Mouse (Mus musculus): ENCODE measurements at regions not wholly inside any gene's neighbourhood (a gene's known extent, or its start where the extent isn't known, plus 50 kb on each side); places are given as distances from the start of the nearest gene placed in this dataset.

DNA sequence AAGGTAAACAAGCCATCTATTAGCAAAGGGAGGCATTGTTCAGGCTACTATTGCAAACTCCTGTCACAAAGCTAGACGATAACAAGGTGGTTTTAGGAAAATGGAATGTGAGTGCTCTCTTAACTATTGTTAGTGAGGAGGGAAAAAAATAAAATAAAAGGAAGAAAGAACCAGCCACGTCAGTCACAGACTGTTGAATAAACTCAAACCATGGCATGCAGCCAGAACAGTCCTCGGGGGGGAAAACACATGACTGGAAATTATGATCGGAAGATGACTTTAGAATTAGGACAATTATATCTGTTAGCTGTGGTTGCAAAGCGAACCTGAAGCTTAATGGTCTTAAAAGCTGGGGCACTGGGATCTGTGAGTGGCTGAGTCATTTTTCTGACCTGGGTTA lies 524.1 kb downstream of the Tbc1d22a start:
- no peak for DNase-seq

DNA sequence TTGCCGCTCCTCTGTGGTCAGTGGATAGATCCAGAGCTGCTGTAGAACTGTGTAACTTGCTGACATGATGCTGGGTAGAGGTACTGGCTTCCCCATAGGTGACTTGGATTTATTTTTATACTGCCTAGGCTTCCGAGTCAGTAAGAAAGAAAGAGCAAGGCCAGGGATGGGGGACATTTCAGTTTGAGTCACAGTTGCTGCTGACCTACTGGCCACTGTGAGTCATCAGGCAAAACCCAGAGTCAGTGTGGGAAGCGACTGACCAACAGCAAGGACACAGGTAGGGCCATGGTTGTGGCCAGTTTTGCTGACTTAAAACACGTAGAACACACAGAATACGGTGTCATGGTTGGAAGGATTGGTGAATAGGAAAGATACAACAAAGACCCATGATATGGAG lies 524.5 kb downstream of the Tbc1d22a start:
- peak; percentile 57 for DNase-seq

DNA sequence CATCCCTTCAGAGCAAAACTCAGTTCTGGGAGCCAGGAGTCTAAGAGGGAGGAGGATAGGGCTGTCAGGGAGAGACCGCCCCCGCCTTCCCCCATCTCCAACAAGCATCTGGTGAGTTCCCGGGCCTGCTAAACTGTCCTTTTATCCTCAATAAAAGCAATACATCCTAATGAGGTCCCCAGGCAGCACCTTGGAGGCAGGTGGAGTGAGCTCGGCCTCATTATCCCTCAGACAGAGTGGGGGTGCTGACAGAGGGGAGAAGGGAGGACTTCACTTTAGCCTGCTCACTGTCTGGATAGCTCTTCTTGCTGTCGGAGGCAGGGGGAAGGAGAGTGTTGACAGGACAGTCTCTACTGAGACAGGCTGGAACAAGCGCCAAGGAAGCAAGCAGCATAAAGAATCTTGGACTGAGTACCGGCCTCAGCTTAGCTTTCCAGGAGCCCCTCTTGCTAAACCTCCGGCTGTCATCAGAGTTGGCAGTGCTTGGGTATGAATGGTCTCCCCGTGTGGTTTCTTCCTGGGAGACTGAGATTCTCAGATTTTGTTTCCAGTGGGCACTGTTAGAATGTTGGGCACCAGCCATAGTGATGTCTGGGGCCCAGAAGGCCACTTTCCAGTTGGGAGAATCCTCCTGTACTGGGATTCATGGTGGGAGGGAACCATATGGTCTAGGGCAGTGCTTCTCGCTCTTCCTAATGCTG lies 537.3 kb downstream of the Tbc1d22a start:
- no peak for DNase-seq

DNA sequence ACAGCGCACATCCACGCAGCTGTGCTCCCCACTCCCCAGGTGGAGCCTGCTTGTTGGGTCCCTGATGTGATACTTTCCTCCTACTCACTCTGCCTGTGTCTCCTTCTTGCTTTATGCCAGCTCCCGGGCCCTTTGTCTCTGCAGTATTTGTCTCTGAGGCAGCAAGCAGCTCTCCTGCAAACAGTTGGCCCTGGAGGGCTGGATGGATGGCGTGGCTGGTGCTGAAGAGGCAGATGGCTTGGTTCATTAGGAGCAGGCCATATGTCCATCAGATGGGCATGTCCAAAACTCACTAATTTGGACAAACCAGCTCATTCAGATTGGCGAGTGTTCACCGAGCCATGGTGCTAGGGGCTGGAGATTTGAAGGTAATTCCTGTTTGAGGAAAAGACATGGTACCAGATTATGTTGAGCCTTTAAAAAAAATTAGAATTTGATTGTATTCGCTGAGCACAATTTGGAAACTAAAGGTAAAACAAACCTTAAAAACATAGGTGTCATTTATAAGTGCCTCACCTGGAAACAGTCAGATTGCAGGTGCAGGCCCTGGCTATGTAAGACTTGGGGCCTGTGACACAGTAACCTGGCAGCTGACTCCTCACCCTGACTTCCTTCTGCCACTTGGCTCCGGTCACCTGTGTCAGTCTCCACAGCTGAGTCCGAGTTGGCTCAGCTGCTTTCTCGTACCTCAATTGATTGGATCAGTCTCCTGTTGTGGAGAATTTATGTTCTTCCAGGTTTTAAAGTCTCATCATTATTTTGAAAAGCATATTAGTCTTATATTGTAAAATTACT lies 549.5 kb downstream of the Tbc1d22a start:
- DNase-seq, result no peak

DNA sequence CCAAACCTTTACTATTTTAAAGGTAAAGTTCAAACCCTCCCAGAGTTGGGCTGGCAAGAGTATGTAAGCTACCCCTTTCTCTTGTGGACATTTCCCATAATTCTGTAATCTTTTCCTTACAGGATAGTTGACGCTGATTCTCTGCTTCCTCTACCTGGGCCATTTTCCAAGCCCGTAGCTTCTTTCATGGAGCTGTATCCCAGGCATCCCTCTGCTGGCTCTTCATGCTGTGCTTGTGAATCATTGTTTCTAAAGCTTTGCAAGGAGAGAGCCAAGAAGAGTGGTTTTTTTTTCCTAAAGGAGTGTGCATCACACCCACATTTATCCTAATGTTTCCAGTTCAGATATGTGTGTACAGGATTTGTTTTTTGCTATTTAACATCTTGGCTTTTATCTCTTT lies 553.4 kb downstream of the Tbc1d22a start:
- no peak for DNase-seq

DNA sequence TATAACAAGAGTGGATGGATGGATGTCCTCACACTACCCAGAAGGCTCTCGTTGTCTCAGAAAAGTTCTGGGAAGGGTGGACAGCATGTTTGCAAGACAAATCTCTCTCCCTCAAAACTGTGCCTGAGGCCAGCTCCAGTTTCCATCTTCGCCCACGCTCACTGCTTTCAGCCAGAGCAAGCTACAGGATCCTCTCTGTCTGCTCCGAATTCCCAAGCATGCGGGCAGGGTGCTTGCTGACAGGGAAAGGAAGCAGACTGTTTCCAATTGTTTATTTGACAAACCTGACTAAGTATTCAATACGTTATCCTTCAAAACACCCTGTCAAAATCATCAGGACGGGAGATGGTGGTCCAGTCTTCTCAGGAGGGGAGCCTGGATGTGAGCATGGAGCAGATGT lies 558.8 kb downstream of the Tbc1d22a start:
- DNase-seq, result no peak

DNA sequence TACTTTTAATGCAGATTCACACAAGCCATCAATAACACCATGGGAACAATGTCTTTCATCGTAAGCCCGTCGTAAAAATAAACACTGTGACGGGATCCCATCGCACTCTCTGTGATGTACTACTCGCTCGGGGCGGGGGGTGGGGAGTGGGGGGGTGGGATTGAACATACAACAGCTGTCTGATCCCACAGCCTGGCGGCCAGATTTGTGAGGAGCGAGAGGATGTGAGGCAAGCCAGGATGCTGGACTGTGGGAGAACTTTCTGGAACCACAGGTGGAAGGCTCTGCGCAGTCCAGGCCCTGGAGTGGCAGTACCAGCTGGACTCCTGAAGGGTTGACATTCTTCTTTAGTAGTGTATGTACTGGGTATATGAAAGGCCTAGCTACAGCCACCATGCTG lies 563.7 kb downstream of the Tbc1d22a start:
- DNase-seq, result no peak

DNA sequence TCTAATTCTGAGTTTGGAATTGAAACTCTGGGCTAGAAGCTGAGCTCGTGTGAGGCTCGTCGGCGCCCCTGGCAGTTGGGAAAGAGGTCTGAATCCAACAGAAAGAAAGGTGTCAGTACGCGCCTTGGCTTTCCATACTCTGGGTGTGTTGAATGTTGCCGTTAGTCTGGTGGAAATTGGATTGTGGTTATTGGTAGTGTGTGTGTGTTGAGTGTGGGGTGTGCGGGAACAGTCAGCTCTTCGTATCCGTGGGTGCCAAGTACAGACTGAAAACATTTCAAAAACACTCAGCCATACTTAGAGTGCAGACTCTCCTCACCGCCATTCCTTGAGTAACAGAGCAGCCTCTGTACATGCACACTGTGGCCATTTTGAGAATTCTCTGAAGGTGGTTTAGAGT lies 566.9 kb downstream of the Tbc1d22a start:
- no peak for DNase-seq

DNA sequence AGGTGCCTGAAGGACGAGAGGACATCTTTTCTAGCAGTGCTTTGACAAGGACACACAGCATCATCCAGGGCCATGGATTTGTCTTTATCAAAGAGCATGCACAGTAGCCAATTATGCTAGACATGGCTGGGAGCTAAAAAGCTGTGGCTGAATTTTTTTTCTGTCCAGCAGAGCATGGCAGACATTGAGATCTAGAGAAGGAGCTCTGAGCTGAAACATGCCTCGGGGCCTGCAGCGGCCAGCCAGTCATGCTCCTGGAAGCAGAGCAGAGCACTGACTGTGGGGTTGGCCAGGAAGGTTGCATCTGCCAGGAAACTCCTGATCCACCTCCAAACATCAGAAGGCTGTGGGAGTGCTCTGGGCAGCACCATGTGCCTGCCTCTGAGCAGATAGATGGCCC lies 580.5 kb downstream of the Tbc1d22a start:
- peak; percentile 2 for DNase-seq

DNA sequence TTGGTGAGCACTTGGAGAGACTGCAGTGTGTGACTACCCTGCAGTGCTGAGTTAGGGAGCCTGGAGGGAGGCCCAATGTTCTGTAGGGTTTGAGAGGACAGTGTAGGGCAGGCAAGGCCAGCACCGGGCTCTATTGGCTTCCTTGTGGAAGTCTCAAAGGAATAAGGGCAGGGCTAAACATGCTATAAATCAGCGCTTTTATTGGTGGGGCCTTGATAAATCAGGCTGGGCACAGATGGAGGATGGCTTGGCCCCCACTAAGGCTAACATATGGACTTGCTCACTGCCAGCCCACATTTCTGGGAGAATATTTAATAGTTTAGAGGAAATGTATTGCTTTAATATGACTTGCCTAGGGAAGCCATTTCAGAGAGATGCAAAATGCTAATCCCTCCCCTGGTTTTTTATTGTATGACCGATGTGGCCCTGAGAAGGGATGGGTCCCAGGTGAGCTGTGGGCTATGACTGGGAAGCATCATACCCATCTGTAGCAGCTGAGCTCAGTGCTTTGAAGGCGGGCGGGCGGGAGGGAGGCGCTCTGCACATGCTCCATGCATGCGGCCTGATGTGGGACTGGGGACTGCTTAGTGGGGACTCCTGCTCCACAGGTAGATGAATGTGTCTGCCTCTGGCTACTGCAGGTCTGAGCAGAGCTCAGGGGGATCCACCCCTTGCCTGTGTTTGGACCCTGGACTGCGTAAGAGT lies 584.4 kb downstream of the Tbc1d22a start:
- DNase-seq, result no peak

DNA sequence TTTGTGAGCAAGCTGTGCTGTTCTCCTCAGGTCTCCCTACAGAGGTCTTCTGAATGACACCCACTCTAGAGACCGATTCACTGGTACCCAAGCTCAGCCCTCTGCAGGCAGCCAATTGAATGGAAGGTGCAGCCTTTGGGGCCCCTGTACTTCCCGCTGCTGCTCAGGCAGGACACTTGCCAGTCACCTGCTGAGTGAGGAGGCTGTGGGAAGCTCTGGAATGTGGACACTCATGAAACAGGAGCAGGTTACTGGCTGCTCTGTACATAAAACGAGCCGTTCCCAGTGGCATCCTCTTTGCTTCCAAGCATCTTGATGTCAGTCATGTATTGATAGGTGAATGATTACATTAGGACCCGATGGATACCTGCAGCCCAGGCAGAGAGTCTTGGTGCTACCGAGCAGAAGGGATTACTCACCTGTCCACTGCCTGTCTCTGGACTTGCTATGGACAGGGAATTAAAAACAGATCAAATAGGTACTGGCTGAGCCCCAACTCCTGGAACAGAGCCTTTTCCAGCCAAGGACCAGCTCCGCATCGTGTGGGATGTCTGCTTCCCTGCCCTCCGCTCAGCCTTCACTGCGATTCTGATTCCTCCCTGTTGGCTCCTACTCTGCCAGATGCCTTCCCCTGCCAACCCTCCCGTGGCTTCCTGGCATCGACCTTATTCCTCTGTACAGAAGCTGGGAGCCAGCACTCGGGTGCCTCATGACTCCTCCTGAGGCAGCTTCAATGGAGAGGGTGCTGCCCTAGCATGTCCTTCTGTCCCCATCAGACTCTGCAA lies 593.2 kb downstream of the Tbc1d22a start:
- no peak for DNase-seq

DNA sequence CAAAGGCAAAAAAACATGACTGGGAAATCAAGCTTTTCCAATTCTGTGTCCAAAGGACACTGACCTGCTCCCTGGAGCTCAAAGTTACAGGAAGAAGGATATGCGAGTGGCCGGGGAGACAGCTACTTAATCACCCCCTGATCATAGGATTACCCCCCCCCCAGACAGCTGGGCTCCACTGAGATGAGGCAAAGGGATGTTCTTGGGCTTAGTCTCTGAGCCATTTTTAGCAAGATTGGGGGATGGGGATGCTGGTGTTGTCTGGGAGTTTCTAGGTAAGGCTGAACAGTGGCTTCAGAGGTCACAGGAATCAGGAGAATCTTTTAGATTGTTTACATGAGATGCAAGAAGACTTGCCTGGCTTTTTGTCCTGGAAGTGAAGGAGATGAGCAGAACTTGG lies 597.6 kb downstream of the Tbc1d22a start:
- no peak for DNase-seq

DNA sequence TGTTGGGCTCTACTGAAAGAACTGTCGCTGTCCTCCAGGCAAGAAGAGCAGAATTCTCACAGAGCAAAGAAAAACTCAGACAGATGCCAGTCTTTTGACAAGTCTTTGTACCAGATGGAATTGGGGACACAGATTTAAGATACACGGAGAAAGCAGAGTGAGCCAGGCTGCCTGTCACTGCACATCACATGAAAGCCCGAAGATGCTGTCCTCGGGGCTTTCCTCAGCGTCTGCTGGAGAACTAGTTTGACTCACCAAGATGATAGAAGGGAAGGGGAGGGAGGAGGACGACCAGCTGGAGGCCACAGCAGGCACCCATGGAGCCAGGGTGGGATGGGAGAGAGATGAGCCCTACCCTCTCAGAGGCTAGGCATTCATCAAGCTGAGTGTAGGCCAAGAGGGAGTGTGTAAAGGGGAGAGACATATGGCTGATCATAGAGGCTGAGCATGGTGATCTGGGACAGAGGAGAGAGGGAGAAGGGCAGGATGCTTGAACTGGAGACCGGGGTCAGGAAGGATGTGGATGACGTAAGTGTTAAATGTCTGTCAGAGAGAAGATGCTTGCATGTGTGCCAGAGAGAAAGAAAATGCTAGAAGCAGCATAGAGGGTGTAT lies 600.7 kb downstream of the Tbc1d22a start:
- no peak for DNase-seq

DNA sequence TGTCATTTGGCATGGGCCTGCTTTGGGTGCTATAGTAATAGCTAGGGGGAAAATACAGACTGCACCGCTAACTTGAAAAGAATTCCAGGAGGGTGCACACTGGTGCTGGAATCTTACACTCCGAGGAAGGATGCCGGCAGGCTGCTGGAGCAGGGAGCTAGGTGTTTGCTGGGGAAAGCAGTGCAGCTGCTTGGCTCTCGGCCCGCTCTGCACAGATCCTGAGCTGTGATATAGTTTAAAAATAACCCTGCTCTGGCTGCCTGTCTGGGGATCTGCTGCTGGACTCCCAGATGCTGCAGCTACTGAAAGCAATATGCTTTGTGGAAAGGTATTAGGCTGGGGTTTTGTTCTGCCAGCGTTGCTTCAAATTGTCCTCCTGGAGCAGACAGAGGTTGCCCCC lies 621.7 kb downstream of the Tbc1d22a start:
- DNase-seq, result no peak

DNA sequence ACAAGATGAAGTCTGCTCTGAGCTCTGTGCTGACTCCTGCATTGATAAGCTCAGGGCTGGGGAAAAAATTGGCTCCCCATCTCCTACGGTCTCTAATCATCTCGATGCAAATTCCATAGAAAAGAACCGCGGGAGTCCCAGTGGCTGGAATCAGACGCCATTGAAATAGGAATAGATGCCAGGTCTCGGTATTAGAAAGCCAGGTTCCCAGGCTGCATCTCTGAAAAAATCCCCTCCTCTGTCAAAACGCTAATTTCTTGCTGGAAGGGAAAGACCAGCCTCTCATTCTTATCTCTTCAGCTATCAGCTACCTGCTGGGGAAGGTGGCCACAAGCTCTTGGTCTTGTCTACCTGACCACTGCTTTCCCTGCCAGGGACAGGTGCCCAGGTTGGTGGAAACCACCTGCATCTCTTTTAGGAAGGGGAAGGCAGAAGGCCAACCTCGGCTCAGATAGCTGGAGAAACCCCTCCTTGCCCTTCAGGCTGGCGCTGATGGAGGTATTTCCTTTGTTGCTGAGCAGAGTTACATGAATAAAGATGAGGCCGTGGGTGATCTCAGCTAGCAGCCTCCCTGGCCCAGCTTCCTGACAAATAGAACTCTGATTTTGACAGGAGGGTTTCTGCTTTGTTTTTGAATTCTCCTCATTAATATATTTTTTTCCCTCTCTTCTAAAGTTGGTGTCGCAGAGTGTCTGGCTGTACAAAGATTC lies 638.1 kb downstream of the Tbc1d22a start:
- no peak for DNase-seq

DNA sequence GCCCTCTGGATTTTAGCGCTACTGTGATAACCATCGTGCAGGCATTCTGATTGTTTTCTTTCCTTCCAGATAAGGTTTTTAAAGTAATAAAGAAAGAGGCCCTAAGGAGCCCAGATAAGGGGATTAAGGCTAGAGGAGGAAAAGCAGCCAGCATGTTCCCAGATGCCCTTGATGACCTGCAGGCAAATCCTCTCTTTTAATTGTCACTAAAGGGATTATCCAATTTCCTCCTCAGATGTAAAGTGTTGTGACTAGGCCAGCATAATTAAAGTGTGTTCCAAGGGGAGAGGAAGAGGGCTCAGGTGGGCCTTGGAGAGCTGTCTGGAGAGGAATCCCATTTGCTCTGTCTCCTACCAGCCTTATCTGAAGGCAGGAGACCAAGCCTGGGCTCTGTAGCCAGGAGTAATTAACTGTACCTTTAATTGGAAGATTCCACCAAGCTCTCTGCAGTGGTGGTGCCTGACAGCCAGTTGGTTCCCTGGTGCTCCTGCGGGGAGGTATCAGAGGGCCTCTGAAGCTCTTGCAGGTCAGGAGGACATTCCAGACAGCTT lies 644.2 kb downstream of the Tbc1d22a start:
- no peak for DNase-seq

DNA sequence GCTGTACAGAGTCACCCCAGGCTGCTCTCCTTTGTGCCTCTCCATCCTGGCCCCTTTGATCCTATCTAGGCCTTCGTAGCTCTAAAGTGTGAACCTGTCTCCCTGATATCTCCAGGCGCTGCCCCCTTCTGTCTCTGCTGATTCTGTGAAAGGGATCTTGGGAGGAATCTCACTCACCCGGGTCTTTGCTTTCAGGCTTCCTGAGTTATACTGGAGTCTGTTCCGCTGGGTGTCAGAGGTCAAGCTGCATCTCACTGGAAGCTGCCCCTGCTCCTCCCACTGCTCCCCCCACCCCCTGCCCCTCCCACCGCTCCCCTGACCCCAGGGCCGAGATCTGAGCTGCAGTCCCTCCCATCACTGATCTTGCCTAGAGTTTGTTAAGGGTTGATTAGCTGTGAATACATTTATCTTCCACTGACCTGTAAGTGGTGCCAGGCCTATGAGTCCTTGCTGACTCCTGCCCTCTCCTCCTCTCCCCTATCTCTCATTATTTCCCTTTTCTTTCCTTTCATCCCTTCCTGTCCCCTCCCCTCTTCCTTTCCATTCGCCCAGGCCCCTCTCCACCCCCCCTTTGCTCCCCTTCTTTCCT lies 661.6 kb downstream of the Tbc1d22a start:
- no peak for DNase-seq

DNA sequence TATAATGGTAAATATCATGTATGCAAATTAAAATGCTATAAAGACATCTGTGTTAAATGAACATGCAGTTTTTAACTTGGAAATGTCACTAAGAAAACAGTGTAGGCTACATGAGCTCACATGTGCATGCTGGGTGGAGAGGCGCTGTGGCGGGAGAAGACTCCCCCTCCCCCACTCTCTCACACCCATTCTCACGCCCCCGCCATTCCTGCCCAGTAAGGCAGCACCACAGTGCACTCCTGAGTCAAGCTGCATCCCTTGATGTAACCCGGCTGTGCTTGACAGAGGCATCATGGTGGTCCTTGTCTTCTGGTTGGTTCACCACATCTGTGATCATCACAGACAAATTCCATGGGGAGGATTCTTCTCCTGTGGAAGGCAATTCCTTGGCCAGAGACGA lies 647.1 kb upstream of the Fam19a5 start:
- DNase-seq, result no peak

DNA sequence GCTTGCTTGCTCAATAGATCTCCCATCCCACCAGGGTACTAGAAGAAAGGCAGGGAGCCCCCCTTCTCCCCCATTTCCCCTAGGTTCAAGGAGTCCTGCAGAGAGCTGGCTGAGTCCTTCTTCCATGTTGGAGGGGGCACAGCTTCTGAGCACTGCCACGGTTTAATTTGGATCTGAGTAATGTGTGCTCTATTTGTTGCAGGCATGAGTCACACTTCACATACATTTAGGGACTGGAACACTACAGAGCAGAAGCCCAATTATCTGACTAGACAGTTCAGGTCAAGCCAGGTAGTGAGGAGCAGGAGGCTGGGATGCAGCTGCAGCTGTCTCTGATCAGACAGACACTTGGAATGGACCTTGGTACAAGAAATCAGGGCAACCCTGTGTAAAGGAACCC lies 644.1 kb upstream of the Fam19a5 start:
- no peak for DNase-seq

DNA sequence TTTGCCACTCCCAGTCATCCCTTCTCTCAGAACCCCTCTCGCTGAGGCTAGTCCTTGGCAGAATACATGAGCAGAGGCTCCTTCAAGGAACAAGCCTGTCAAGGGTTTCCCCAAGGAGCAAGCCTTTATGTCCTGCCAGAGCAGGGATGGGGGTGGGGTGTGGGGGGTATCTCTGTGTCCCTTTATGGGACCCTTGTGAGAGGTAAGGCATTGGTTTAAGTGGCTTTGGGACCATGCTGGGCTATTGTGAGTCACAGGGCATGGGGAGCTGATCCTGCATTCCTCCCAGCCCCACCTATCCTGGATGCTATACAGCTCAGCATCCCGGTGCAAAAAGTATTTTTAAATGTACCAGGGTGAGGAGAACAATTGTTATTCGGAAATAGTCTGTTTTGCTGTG lies 641.1 kb upstream of the Fam19a5 start:
- DNase-seq, result no peak

DNA sequence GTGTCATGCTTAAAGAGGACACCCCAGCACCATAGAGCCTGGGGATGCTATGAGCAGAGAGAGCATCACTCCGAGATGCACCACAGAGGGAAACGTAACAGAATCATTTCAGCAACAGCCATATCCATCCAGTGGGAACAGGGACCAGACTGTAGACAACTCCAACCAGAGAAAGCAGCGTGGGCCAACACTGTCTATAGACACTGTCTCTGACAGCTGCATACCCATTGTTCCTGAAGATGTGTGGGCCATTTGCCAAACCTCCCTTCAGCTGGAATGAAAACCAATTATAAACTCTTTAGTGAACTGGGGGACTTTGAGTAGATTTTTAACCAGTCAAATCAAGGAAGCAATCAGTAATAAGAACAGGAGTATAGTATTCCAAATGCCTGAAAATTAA lies 630.8 kb upstream of the Fam19a5 start:
- DNase-seq, result no peak
